ENCODE assay signal across 1 mouse cellular context in the genomic region with DNA sequence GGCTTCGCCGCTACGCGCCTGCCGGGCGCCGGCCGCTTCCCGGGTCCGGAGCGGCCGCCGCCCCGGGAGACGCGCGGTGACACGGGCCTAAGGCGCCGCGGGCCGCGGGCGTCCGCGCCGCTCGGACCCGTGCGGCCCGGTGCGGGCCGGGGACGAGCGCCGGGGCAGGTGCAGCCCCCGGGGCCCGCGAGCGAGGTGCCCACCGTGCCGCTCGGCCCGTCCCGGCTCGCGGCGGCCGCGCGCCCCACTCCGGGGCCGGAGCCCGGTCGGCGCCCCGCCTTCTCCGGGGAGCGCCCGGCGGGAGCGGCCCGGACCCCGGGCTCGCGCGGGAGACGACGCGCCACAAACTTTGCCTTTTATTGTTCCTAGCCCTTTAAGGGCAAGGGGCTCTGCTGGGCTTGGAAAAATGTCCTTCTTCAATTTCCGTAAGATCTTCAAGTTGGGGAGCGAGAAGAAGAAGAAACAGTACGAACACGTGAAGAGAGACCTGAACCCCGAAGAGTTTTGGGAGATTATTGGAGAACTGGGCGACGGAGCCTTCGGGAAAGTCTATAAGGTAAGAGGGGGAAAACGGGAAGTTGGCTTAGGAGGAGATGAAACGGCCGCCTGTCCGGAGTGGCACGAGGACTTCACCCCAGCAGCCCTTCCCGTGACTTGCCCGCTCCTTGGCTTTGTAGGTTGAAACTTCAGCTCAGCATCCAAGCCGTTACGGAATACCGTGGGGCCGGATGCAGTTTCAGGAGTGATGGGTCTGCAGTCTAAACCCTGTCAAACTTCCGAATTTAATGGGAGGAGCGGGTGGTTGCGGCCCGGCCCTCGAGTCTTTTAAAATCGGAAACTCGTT.
TF ChIP-seq lines count a peak whose summit lies in the region.

No protein-coding gene starts in this region.

TF ChIP-seq in MEL, 35 proteins besides CTCF, POLR2A, EP300 and RAD21 (continued from another document):
- TF ChIP-seq ETS1 (IDR thresholded peaks at IDR 0.05; ENCODE audit: low read depth, low read length) (peak; percentile 15; the same call in 1 of the 2 replicates), POLR2AphosphoS5 (IDR thresholded peaks at IDR 0.05; ENCODE audit: borderline replicate concordance, low read depth, low read length) (no peak), USF1 (IDR thresholded peaks at IDR 0.05; ENCODE audit: low read depth, low read length) (no peak), NELFE (IDR thresholded peaks at IDR 0.05; ENCODE audit: low read depth, low read length) (0 out of 2 replicates have a peak, but pooled peaks have one; percentile 28), E2F4 (IDR thresholded peaks at IDR 0.05; ENCODE audit: borderline replicate concordance, low read depth, low read length) (0 out of 2 replicates have a peak, but pooled peaks have one; percentile 40), ZNF384 (IDR thresholded peaks at IDR 0.05; ENCODE audit: low read depth, low read length) (no peak), MAZ (IDR thresholded peaks at IDR 0.05; ENCODE audit: low read depth, low read length) (0 out of 2 replicates have a peak, but pooled peaks have one; percentile 17), MAX (IDR thresholded peaks at IDR 0.05; ENCODE audit: low read length) (peak; percentile 91), TBP (IDR thresholded peaks at IDR 0.05; ENCODE audit: low read depth, low read length) (no peak; the same call in 1 of the 2 replicates), CHD1 (IDR thresholded peaks at IDR 0.05; ENCODE audit: low read depth, low read length) (peak; percentile 92; the same call in 1 of the 2 replicates), MXI1 (IDR thresholded peaks at IDR 0.05; ENCODE audit: low read depth, low read length) (peak; percentile 79), ELF1 (IDR thresholded peaks at IDR 0.05; ENCODE audit: low read depth, low read length) (no peak)
